Mouse (Mus musculus) urinary bladder, postnatal 4 days (tissue): ENCODE results near the gene Cit.

ENCODE experiments used
- DNase-seq, 2 experiments: peaks; one replicate each; pipeline ENCODE4 v3.0.0; 2021 to 2022; ENCODE audit warnings: low spot score in 2 of 2

Cit gene

GRCm38 (mm10) chr5:115850250-115851028 lies 5.4 kb downstream of the Cit start:
- no peak for DNase-seq

- no peak for DNase-seq
These were observed 5.9 kb downstream of the Cit start for GRCm38 (mm10) chr5:115851029-115851365.

- no peak for DNase-seq
These were observed 7.4 kb downstream of the Cit start for GRCm38 (mm10) chr5:115852431-115852830.

- DNase-seq: no peak
These were observed 8.6 kb downstream of the Cit start for GRCm38 (mm10) chr5:115853691-115854090.

GRCm38 (mm10) chr5:115854370-115854769 lies 9.3 kb downstream of the Cit start:
- no peak for DNase-seq

- DNase-seq: no peak
These were observed 13.6 kb downstream of the Cit start for GRCm38 (mm10) chr5:115858652-115859051.

- no peak for DNase-seq
These were observed 14.4 kb downstream of the Cit start for GRCm38 (mm10) chr5:115859461-115859860.

- DNase-seq: no peak
These were observed 16.9 kb downstream of the Cit start for GRCm38 (mm10) chr5:115861991-115862390.

GRCm38 (mm10) chr5:115862439-115862838 lies 17.4 kb downstream of the Cit start:
- no peak for DNase-seq

- DNase-seq: no peak
These were observed 21.2 kb downstream of the Cit start for GRCm38 (mm10) chr5:115866296-115866695.

GRCm38 (mm10) chr5:115868540-115868939 lies 23.5 kb downstream of the Cit start:
- DNase-seq: no peak

- no peak for DNase-seq
These were observed 24.1 kb downstream of the Cit start for GRCm38 (mm10) chr5:115869198-115869597.

- DNase-seq: no peak
These were observed 26.1 kb downstream of the Cit start for GRCm38 (mm10) chr5:115871153-115871552.

- DNase-seq: no peak
These were observed 27.0 kb downstream of the Cit start for GRCm38 (mm10) chr5:115872106-115872505.

GRCm38 (mm10) chr5:115872956-115873355 lies 27.9 kb downstream of the Cit start:
- no peak for DNase-seq

- DNase-seq: no peak
These were observed 32.3 kb downstream of the Cit start for GRCm38 (mm10) chr5:115877425-115877824.

- DNase-seq: no peak
These were observed 37.1 kb downstream of the Cit start for GRCm38 (mm10) chr5:115882165-115882564.

GRCm38 (mm10) chr5:115884429-115884828 lies 39.4 kb downstream of the Cit start:
- no peak for DNase-seq

- no peak for DNase-seq
These were observed 48.7 kb downstream of the Cit start for GRCm38 (mm10) chr5:115893772-115894171.

GRCm38 (mm10) chr5:115897036-115897435 lies 52.0 kb downstream of the Cit start:
- no peak for DNase-seq

- DNase-seq: no peak
These were observed 62.2 kb downstream of the Cit start for GRCm38 (mm10) chr5:115907037-115908009.

GRCm38 (mm10) chr5:115908251-115908650 lies 63.2 kb downstream of the Cit start:
- DNase-seq: no peak

GRCm38 (mm10) chr5:115908699-115909098 lies 63.6 kb downstream of the Cit start:
- no peak for DNase-seq
